Mouse (Mus musculus) embryo, embryonic 10.5 days (tissue): ENCODE measurements at regions not wholly inside any gene's neighbourhood (a gene's known extent, or its start where the extent isn't known, plus 50 kb on each side); places are given as distances from the start of the nearest gene placed in this dataset.
"Not testable (repeated sequence)": the region's sequence is repeated elsewhere in the genome, so short reads cannot be mapped to it uniquely, and the experiment has no call there.

Source experiments
- DNase-seq: peaks from one replicate; pipeline ENCODE4 v3.0.0-alpha.2; 2015; ENCODE audit warnings: low spot score

DNA sequence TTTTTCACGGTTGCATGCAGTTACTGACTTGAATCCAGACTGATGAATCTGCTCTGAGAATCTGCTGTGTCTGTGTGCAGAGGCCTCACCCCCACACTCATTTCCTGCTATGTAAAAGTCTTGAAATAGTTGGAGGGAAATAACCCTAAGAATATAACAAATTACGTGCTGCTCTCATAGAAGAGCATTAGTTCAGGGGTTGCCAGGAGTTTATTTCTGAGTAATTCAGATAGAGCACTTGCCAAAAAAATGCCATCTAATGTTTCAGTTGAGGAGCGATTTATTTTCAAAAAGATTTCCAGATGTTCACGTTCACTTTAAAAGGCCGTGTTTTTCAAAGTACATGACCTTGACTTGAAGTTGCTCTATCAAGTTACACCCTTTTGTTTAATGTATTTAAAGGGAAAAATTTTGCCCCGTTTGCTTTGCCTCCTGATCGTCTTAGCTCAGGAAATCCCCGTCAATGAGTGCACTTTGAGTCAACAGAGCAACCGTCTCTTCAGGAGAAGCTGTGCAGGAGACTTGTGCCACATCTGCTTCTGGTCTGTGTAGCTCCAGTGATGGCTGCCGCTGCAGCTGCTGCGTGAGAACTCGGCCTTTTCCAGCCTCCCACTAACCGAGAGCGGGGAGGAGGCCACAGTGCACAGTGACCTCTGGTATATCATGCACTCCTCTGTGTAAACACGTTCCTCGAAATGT, 50.9 kb upstream of the Sec61g start:
- DNase-seq = peak; percentile 75

DNA sequence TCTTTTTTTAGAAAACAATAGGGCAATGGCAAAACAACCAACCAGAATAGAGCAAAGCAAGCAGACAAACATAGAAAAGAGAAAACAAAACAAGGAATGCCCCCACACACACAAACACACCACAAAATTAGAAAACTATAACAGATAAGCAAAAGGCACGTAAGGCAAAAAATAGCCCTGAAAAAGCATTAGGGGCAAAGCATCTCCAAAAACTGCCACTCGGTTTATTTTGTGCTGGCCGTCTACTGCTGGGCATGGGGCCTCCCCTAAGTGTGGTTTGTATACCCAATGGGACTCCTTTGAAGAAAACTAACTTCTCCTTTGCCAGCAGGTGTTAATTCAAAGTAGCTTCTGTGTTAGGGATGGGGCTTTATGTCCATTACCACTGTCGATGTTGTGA, 53.4 kb upstream of the Sec61g start:
- DNase-seq = no peak

DNA sequence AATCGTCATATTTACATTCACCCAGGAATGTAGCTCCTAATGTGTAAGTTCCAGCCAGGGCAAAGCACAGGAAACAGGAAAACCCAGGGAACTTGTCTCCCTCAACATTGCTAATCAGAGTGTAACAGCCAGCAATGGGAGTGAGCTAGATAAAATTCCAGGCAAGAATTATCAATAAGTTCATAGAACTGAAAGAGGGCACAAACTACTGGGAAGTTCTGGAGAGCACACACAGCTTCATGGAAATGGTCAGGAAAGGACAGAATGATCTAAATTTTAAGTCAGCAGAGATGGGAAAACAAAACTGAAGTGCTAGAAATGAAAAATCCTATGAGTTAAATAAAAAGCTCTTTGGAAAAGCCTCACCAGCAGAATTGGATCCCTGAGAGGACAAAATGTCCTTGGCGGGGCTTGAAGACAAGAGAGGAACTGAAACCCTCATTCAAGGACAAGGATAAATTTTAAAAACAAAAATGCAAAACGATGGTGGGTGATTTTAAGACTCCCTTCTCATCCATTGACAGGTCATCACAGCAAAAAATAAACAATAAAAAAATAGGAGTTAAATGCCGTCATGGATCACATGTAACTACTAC, 80.9 kb upstream of the Sec61g start:
- DNase-seq = no peak

DNA sequence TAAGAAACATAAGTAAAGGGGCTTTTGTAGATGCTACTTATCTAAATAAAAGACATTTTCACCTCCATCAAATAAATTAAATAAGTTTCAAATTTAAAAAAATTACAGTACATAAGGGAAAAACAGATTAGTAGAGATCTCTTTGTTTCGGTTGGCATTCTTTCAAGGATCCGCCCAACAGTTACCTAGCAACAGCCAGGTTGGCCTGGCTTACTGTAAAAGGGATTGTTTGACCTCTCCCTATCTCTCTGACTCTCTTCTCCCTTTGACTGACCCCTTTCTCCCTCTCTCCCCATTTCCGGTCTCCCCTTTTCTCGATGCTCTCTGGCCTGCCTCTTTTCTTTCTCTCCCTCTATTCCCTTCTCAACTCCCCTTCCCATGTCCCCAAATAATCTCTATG, 82.3 kb upstream of the Sec61g start:
- no peak for DNase-seq

DNA sequence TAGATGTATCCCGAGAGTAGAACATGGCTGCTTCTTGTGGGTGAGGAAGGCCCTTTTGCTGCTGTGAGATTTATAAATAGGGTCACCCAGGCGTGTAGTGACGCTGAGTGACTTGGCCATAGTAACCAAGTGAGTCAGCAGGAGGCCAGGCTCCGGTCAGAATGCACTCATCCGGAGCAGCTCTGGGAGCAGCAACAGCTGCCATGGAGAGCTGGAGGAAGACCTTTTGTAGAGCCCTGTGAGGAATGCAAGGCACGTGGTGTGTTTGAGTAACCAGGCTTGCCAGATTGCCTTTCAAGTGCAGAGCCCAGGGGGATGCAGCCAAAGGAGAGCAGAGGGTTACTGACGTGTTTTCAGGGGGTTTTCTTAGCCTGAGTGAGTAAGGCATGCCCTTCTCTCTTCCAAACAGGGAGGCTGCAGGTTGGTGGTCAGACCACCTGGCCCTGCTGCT, 83.2 kb upstream of the Sec61g start:
- peak; percentile 91 for DNase-seq

DNA sequence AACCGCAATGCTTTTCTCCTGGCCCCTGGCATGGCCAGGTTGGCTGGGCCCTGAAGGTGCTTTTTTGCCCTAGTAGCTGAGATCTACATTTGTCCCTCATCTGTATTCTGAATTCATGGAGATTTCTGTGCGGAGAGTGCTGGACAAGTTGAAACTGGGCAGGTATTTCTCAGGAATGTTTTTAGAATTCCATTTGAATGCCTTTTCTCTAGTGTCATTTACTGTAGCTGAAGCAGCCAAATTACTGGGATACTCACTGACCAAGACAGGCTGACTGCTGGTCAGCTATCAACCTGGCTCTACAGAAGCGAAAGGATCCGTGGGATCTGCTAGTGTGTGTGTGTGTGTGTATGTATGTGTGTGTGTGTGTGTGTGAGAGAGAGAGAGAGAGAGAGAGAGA, 83.7 kb upstream of the Sec61g start:
- DNase-seq = no peak

DNA sequence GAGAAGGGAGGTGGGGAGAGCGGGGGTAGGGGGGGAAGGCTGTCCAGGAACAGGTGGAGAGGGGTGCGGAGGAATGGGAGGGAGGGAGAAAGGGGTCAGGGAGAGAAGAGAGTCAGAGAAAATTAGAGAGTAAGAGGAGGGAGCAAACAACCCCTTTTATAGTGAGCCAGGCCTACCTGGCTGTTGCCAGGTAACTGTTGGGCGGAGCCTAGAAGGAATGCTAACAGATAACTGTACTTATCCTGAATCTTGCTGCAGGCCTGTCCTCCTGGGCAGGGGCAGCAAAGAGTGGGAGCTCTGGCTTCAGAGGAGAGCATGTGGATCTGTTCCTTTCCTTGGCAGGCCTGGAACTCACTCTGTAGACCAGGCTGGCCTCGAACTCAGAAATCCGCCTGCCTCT, 84.5 kb upstream of the Sec61g start:
- DNase-seq = no peak

DNA sequence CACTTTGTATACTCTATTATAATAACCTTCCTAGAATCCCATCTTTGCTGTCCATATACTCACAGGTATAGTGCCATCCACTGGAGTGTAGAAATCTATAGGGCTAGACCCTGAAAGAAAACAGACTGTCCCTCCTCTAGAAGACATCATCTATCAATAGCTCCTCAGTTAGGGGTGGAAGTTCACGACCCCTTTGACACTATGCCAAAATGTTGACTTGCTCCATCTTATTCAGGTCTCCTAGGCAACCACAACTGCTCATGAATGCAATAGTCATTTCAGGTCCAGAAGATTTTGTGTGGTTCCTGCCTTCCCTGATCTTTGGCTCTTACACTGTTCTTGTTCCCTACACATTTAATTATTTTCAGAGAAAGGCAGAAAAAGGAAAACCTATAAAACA, 86.5 kb upstream of the Sec61g start:
- peak; percentile 66 for DNase-seq

DNA sequence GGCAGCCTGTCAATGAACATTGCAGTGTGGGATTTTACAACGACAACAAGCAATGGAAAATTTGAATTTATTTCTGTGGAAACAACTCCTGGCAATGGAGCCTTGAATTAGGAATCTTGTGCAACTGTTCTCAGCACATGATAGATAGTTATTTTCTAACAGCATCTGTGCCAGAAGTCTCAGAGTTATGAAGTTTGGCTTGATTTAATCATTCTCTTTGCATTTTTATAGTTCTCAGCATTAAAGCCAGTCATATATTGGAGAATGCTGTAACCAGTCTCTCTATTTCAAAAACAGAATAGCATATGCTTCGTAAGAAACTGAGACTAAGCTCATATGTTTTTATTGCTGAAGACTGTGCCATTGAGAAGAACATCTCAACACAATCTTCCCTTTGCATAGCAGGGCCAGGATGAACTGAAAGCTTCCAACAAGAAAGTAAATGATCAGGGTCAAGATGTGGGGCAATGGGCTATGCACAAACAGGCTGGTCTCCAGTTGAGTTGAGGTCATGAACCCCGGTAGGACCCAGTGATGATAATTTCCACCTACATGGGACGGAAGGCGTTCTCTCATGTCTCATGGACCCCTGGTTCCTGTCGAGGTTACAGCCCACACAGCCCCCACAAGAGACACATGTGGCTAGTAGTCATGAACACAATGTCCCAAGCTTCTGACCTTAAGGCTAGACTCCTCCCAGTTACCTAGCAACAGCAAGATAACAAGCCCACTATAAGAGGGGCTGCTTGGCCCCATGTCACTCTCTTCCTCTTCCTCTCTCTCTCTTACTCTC, 89.0 kb upstream of the Sec61g start:
- no peak for DNase-seq

DNA sequence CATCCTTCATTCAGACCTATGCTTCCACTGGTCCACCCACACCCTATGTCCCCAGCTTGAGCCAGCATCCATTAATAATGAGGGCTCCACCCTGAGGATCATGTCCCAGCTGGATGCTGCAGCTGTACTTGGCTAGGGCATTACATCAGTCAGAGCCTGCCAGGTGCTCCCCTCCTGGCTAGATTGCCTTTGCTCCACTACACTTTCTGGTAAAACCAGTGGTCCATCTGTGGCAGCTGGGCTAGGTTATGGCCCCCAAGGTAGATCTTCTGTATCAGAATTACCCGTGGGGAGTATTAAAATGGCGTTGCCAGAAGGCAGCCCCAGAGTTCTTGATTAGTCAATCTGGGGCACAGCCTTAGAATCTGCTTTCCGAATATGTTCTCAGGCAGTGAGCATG, 94.7 kb upstream of the Sec61g start:
- DNase-seq = no peak

DNA sequence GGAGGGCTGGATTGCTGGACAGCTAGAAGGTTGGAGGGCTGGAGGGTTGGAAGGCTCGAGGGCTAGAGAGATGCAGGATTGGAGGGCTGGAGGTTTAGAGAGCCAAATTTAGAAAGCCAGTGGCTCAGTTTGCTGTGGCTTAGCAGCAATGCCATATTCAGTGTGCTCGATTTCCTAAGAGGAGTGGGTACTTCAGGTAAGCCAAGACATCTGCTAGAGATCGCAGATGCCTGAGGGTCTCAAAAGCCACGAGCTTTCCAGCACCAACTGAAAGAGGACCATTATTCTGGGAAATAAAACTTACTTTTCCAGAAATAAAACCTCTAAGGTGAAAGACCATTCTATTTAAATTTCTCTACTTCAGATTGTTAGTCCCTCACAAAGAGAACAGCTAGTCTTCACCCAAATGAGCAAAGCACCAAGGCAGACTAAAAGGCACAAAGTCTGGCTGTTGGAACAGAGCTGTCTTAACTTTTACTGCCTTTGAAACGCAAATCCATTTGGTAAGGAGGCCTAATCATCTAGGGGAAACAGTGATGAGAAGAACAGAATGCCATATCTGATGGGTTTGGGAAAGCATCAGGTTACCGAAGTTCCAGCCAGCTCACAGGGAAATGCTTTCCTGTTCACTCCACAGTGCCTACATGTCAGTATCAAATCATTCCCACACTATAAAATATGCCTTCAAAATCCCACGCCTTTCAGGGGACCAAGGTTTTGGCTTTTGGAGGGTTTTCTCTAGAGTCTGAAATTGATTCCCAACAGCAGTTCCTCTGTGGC, 98.3 kb upstream of the Sec61g start:
- DNase-seq = no peak

DNA sequence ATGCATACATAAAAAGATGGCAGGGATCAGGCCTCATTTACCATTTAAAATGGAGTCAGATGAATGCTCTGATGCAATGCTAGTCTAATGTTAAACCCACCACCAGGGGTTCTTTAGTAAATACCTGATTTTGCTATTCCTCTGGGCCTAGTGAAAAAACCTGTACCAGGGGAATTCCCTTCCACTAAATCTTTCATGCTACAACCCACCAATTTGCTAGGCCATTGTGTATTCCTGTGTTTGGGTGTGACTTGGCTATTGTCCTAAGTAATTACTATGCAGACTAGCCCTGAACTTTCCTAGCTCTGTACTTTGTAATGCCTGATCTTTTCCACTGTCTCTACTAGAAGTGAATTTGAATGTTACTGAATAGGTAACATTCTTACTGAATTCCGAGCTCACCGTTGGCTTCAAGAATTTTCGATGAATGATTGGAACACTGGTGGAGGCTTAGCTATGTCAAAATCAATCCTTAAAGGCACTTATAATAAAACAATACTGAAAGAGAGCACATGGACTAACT, 99.7 kb upstream of the Sec61g start:
- DNase-seq = not testable (repeated sequence)

DNA sequence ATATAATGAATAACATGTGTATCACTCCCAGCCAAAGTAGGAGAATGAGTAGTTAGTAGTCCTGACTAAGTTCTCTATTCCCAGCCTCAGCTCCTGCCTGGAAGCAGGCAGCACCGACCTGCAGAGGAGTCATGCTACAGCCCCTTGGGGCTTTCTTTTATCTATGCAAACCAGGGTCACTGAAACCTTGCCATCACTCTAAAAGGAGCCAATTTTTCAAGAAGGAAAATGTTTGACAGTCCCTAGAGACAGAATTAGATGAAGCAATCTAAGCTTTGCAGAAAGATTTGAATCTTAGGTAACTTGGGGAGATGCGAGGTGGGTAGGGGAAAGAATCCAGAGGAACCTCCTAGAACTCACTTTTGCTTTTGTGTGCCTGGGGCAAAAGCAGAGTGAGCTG, 103.5 kb upstream of the Sec61g start:
- no peak for DNase-seq

DNA sequence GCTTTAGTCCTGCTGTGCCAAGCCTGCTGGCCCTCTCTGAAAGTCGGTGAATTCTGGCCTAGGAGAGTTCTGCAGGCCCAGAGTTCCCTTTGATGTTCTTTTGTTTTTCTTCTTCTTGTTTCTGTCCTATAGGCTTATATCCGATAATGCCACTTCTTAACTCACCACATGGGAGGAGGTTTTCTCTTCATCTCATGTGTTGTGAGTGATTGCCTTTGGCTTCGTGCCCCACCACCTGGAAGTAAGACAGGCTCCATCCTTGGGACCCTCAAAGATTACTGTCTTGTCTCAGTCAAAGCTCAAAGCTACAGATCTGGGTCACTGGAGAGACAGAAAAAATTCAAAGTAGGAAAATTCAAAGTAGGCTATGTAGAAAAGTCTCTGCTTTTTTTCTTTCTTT, 104.2 kb upstream of the Sec61g start:
- no peak for DNase-seq

DNA sequence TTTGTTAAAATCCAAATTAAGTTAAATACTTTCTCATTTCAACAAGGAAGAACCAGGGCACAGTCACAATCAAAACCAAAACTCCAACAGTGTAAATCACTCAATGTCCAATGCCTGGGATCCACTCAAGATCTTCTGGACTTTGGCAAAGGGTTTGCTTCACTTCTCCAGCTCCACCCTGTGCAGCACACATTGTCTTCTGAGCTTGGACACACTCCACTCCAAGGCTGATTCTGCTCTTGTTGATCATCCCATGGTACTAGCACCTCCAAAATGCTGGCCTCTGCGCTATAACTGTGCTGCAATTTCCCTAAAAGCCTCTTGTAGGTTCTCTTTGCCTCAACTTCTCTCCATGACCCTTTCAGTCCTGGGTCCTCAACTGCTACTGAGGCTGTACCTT, 111.5 kb upstream of the Sec61g start:
- DNase-seq = no peak

DNA sequence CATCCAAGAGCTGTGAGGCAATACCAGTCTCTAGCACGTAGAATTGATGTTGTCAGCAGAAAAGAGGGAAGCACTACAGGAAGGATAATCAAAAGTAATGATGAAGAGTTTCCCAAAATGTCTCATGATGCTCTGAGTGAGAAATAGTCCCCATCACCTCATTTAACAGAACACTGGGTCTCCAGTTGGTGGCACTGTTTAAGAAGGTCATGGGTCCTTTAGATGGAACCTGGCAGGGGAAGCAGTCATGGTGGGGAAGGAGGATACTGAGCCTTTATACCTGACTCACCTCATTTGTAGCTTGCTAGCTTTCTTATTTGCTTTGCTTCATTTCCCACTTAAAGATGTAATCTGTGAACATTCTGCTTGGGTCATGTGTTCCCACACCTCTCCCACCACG, 115.4 kb upstream of the Sec61g start:
- DNase-seq = no peak

DNA sequence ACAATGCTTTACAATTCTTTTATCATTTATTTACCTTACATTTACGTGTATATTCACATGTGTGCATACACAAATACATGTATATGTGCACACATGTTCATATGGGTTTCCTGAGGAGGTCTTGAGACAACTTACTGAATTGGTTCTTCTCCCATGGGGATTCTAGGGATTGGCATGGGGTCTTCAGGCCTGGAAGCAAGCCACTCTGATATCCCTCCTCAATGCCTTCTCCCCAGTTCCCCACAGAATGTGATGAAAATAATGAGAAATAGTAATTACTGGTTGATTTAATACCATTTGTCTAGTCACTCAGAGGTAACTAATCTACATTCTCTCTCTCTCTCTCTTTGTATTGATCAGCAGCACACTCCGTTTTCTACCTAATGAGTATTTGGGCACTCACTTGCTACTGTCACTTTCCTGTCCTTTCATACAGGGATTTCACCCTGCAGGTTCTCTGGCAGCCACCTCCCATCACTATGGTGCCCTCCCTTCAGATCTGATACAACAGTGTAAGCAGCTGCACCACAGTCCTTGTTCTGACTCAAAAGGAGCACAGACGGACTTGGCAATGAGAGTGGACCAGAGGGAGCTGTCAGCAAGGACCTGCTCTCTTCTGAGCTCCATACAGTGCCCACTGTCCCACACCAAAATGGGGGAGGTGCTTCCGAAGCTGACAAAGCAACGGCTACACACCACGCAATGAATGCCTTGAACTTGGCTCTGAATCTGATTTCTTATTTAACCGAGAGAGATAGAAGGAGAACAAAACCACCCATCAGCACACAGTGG, 119.2 kb upstream of the Sec61g start:
- no peak for DNase-seq

DNA sequence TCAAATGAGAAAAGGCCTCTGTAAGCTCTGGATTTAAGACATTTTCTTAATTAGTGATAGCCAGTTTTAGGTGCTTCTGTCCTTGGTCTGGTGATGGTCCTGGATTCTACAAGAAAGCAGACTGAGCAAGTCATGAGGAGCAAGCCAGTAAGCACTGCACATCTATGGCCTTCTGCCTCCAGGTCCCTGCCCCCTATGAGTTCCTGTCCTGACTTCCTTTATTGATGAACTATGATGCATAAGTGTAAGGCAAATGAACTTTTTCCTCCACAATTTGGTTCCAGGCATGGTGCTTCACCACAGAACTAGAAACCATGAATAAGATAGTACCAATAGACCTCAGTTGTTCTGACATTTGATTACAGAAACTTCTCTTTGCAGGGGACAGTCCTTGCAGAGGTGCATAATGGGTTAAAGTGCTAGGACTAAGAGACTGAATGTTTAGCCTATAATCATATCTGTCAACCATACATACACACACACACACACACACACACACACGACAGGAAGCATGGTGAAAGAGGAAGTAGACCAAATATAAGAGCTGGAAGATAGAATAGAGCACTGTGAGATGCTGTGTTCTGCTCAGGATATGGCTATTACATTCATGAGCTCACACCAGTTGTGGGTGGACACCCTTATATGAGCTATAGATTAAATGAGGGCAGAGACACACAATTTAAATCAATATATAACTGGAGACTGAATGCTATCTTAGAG, 121.3 kb upstream of the Sec61g start:
- no peak for DNase-seq

DNA sequence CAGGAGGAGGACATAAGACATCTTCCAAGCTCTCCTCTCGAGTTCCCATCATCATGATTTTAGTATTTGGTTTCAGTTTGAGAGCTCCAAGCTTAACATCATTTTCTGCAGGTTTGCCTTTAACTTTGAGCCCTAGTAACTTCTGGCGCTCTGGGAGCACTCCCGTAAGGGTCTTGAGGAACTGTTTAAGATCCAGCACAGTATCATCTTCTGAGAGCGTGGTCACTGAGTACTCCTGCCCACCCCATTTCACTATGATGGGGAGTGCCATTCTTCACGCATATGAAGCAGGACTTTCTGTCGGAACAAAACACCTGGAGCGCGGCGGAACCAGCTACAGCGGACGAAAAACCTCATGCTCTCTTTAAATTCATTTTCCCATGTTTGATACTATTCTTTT, 116.2 kb upstream of the Egfr start:
- DNase-seq = not testable (repeated sequence)

DNA sequence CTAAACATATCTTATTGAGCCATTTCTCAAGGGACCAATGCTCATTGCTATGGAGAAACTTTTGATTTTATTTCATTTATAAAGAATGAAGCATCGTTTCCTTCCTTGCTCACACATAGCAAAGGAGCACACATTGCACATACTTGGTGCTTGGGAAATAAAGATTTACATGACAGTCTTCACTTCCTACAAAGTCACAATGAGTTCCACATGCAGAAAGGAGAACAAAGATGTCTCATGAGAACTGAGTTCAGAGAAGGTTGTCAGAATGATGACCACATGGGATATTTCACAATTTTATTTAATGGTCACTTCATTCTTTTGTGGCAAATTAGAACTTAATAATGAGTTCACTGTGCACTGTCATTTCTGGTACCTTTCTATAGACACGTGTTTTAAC, 114.3 kb upstream of the Egfr start:
- no peak for DNase-seq

DNA sequence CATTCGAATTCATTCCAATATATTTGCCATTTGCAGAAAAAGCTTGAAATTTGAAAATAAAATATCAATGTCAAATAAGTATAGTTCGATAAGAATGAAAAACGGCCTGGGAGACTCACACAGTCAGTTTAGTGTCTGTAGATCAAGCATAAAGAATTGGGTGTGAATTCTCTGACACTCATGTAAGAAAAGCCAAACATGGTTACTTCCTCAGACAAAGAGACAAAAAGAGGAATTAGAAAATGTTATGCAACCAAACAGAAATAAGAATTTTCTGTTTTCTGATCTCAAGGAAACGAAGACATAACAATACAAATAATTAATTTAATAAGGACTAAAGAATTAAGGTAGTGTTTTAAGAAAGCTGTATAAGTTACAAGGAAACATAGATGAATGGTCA, 113.7 kb upstream of the Egfr start:
- DNase-seq = no peak
